Mouse (Mus musculus) adrenal gland (tissue): ENCODE measurements around the gene St6galnac4.

Experiments used
- intact Hi-C: fragments of 180-260 bp; cut with DNase I; formaldehyde crosslinking; loops from one replicate; pipeline ENCODE4 v1.15.1; 2025
- long read RNA-seq, 2 experiments: library from polyadenylated mRNA; unstranded; transcript quantifications; one replicate each; pipeline ENCODE4 v2.0.0; 2020; ENCODE audit warnings: borderline replicate concordance in 1 of 2; ENCODE audit not compliant: insufficient replicate concordance in 1 of 2

Gene St6galnac4
- long read RNA-seq, experiment 1, partial matches to known transcripts, result 0 of 7 reads
- long read RNA-seq, experiment 1, other reads (novel, unspliced or antisense), result 1 of 7 reads
- long read RNA-seq, experiment 2, transcript St6galnac4-201 (6 exons, 3,626 nt), result major isoform, 6 of 8 reads
- long read RNA-seq, experiment 2, partial matches to known transcripts, result 0 of 8 reads
- long read RNA-seq, experiment 2, other reads (novel, unspliced or antisense), result 0 of 8 reads

- intact Hi-C loops, result no loop called here
Observed at GRCm38 (mm10) chr2:32586871-32587351, at the start of gene St6galnac4. St6galnac4 (plus strand) TSS chr2:32587095.

GRCm38 (mm10) chr2:32537360-32537905, 49.5 kb upstream of the St6galnac4 start:
- intact Hi-C loops, result no loop called here

GRCm38 (mm10) chr2:32537941-32538340, 49.0 kb upstream of the St6galnac4 start:
- intact Hi-C loops, result no loop called here

DNA sequence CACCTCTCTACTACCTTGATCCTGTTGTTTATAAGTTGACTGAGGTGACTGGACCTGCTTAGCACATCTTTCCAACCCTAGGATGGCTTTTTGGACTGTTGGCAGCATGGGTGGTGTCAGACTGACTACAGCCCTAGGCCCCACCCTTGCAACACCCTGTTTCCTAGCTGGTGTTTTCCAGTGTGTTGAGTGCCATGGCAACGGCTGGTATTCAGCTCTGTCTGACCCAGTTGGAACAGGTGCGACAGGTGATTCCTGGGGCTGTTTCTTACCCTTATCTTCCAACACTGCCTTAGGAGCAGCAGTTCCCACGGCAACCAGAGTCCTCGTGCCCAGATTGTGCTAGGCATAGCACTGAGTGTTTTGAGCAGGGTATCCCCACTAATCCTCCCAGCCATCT, 48.4 kb upstream of the St6galnac4 start:
- intact Hi-C loops, result no loop called here

DNA sequence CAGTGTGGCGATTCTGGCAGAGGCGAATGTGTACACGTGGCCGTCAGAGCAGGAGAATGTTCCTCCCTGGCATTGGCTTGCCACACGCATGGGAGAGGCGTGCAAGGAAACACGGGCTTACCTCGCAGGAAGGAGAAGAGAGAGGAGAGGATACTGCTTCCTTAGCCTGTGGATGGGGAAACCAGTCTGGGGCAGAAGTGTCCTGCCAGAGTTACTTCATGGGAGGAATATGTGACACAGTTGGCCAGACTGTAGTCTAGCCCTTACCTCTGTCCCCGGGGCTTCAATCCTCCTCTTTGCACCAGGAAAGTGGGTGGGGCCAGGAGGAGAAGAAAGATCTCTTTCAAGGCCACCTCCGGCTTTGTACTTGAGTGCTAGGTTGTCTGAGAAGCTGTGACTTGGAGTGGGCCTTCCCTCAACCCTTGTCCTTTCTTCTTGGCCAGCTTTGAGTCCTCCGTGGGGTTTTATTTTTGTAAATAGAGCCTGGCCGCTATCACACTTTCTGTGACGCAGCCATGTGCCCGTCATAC, 47.4 kb upstream of the St6galnac4 start:
- intact Hi-C loops, result no loop called here

- intact Hi-C loops, result no loop called here
Observed at GRCm38 (mm10) chr2:32541333-32541908, 45.5 kb upstream of the St6galnac4 start.

DNA sequence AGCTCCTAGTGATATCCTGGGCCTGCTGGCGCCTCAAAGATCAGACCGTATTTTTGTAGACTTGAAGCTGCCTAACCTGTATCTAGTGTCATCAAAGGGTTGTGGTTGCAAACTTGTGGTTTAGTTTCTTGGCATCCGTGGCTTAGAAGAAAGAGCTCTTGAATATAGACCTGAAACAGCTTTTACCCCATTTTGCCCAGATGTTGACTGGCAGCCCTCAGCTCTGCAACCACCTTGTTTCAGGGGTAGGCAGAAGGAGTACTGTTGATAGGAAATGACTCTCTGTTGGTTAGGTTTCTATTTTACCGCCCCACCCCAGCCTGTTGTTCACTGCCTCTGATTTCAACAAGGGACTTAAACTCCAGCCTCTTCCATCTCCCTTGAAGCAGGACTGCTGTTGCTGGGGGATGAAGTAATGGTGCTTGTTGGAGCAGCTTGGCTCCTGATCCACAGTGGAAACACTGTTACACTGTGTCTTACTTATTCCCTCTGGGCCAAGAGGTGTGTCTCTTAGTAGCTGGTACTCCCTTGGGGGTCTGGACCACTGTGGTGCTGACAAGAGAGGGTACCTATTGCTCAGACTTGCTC, 44.8 kb upstream of the St6galnac4 start:
- intact Hi-C loops, result no loop called here

DNA sequence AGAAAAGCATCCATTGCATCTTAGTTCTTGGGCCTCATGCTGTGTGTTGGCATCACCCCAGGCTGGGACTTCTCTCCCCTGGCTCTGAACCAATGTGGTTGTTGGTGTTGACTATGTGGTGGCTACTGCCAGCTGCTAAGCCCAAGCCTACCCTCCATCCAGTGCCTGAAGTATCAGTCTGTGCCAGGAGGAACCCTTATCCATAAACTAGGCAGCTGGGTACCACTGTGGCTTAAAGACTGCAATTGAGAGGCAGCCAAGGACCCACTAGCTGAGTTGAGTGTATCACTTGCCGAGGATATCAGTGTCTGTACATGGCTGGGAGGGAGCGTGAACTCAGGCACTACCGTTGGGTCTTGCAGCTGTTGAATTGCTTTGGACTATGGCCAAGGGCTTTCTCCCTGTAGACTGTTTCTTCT, 43.9 kb upstream of the St6galnac4 start:
- intact Hi-C loops, result no loop called here

GRCm38 (mm10) chr2:32546951-32547350, 39.9 kb upstream of the St6galnac4 start:
- intact Hi-C loops, result no loop called here

DNA sequence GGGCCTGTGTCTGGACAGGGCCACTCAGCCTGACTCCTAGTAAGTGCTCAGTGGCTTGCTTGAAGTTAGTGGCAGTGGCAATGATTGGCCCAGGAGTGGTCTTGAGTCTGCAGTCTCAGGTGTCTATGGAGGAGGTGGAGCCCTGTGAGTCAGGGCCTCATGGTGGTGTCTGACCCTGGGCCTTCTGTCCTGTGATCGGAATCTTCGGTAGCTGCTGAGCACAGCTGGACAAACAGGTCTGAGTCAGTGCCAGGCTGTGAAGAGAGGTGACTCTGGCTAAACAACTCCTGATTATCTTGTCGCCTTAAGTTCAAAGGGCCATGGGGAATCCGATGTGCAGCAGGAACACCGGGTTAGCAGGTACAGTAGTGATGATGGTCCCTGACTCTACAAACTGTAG, 39.5 kb upstream of the St6galnac4 start:
- intact Hi-C loops, result no loop called here

DNA sequence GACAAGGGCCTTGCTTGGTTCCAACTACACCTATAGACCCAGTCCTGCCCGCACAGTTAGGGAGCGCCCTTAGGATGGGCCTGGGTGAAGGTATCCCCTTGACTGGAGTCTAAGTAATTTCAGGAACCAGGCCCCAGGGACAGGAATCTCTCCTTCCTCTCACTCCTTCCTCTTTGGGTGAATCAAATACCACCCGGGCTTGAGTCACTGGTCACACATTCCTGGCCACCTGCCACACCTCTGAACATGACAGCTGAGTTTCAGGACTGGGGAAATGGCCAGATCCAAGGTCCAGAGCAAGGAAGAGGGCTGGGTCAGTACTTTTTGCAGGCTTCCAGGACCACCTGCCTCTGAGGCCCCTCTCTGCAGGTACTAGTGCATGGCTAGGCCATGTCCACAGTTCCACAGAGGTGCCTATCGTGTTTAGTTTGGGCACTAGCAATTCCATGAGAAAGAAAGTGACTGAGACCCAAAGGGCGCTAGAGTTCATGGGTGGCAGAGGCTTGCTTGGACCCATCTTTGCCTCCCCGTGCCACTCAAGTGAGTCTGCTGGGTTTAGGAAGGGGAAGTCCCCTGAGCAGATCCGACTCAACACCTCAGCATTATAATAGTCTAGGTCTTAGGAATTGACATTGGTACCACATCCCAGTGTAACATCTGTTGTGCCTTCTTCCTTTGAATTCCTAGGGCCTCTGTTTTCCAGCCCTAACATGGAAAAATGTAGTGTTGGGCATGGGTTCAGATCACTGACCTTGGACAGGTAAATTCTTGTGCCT, 38.7 kb upstream of the St6galnac4 start:
- intact Hi-C loops, result no loop called here

- intact Hi-C loops, result no loop called here
Observed at GRCm38 (mm10) chr2:32549171-32549570, 37.7 kb upstream of the St6galnac4 start.

DNA sequence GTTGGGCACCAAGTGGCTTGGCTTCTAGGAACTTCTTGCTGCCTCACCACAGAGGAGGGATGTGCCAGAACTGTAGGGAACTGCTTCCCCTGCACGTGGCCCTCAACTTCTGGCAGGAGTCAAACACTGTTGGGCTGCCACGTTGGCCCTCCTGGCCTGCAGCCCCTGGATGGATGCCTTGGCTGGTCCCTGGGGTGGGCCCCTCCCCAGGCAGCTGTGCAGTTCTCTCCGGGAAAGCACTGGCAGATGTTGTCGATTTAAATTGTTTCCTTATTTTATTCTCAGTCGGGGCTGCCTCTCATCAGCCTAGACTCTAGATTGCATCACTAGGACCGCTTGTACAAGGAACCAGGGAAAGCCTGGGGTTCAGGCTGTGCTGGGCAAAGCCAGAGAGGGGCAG, 37.1 kb upstream of the St6galnac4 start:
- intact Hi-C loops, result loop anchor here (5.0 kb wide), 1 partner anchor 52 kb away; no protein-coding TSS in a partner anchor

- intact Hi-C loops, result loop anchor here (5.0 kb wide), 1 partner anchor 54 kb away; no protein-coding TSS in a partner anchor
Observed at GRCm38 (mm10) chr2:32551236-32551635, 35.7 kb upstream of the St6galnac4 start.

- intact Hi-C loops, result loop anchor here (5.0 kb wide), 1 partner anchor 56 kb away; no protein-coding TSS in a partner anchor
Observed at GRCm38 (mm10) chr2:32553592-32554148, 33.2 kb upstream of the St6galnac4 start.

- intact Hi-C loops, result no loop called here
Observed at GRCm38 (mm10) chr2:32555484-32555883, 31.4 kb upstream of the St6galnac4 start.

DNA sequence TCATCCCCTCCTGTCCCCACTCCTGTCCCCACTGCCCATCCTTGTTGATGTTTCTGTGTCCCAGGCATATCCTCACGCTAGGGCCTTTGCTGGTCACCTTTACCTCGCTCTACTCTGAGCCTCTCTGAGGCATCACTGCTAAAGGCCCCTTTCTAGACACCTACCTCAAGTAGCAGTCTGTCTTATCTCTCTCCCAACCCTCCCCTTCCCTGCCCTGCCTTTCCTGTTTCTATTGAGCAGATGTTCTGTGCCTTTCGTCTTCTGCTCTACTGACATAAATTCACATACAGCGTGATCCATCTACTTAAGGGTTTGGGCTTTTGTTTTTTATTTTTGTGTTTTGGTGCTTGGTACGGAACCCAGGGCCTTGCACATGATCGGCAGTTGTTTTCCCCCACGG, 30.9 kb upstream of the St6galnac4 start:
- intact Hi-C loops, result no loop called here

GRCm38 (mm10) chr2:32559570-32559969, 27.3 kb upstream of the St6galnac4 start:
- intact Hi-C loops, result no loop called here

DNA sequence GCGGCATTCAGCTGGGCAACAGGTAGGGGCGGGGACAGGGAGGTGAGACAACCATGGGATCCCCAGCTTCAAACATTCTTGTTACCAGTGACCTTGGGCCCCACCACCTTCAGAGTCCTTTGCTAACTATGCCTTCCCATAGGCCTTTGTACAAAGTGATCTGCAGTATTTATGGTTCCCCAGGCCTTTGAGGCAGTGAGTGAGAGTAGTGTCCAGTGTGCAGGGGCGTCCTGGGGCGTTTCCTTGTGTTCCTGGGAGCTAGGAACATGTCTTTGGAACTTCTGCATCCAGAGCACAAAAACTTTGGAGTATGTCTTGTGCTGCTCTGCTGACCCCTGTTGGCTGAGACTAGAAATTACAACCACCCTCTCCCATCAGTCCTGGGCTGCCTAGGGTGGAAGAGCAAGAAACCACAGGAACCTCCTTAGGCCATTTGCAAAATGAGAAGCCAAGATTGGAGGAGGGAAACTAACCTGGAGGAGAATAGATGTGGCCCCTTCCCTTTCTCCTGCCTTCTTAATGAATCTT, 20.3 kb upstream of the St6galnac4 start:
- intact Hi-C loops, result loop anchor here (1.0 to 5.0 kb wide), 2 partner anchors 78 to 164 kb away; no protein-coding TSS in a partner anchor

DNA sequence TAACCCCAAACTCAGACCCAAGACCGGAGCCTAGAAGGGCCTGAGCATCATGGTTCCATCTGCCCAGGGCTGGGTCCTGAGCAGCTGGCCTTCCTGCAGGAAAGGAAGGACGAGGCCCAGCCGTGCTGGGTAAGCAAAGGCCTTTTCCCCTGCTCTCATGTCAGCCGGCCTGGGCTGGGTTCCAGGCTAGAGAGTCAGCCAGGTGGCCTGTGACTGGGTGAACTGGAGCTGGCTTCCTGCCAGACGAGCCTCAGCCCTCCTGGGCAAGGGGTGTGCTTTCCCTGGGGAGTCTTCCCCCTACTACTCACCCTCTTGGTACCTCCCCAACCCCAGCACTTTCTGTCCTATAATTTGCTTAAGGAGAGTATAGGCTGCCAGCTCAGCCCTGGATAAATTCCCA, 18.7 kb upstream of the St6galnac4 start:
- intact Hi-C loops, result loop anchor here (5.0 kb wide), 1 partner anchor 166 kb away; no protein-coding TSS in a partner anchor
